Mouse (Mus musculus): Measurements from ENCODE around the gene Gnl2. TPM values are rescaled to one million over a fixed set of nuclear protein-coding genes. Genes with fewer than 3 reads are reported as not detected.
A peak's percentile ranks its signal among the peaks of the same experiment; 100 is the strongest.

Gnl2 gene
- polyA plus RNA-seq (2014; fragmentation: Nextera tagmentation; extraction: Ambion mirVana) = 94.4 and 99.3 TPM in 2 replicates

- Histone ChIP-seq H3K27ac (replicated peaks; ENCODE audit: low read depth, low read length) (no peak within 1 kb of the TSS), H3K9me3 (replicated peaks; ENCODE audit: control insufficient read depth, low read length) (no peaks in the 10 kb centered on the region), H3K4me1 (ENCODE audit: control insufficient read depth, insufficient read depth, low read length) (no peaks in the 10 kb centered on the region), H3K4me3 (ENCODE audit: low read depth, low read length) (no peak within 1 kb of the TSS), H3K27me3 (ENCODE audit: control insufficient read depth, insufficient read depth, low read length) (no peaks in the 10 kb centered on the region), H3K4me2 (ENCODE audit: low read depth, low read length) (no peak within 1 kb of the TSS), H3K36me3 (replicated peaks; ENCODE audit: control insufficient read depth, insufficient read depth, low read depth, low read length) (no peaks in the 10 kb centered on the region), H3K9ac (replicated peaks; ENCODE audit: low read length) (no peak within 1 kb of the TSS)
- no peak for DNase-seq (ENCODE audit: low spot score)
- WGBS = 86% methylated on average over 10 of the region's 10 CpGs
- no peak for ATAC-seq (replicated peaks; ENCODE audit: insufficient number of reproducible peaks, low FRiP score, low TSS enrichment, low read depth)
Observed at GRCm38 (mm10) chr4:125015806-125016635, at the start of gene Gnl2. Gnl2 (plus strand) TSS chr4:125016585.

DNA sequence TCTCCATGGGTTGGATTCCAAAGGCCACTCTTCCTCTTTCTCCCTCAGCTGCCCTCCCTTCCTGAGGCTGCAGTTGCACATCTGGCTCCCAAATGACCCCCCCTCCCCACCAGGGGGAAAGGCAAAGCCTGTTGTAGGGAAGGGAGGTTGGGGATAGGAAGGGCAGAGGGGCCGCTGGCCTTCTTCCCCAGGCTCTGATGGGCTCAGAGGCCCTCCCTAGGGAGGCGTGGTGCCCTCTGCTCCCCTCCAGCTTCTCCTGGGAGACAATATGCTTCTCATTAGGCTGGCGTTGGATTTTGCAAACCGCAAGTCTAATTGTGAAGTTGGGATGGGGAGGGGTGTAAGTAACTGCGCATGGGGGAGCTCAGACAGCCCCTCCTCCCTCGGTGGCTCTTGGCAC is 47.7 kb upstream of the Gnl2 start:
- H3K4me3 ChIP-seq (ENCODE audit: low read depth, low read length) = no peak overlapping the region
- no peaks in the 10 kb centered on the region for H3K27me3 ChIP-seq (ENCODE audit: control insufficient read depth, insufficient read depth, low read length)
- H3K9ac ChIP-seq (replicated peaks; ENCODE audit: low read length) = 0 out of 2 replicates have a peak overlapping the region, but pooled peaks have one; percentile 3
- H3K4me2 ChIP-seq (ENCODE audit: low read depth, low read length) = no peak overlapping the region
- peak overlapping the region; percentile 48; the same call in 1 of the 2 replicates for H3K27ac ChIP-seq (replicated peaks; ENCODE audit: low read depth, low read length)
- peaks cover 17% of the 10 kb centered on the region for H3K4me1 ChIP-seq (ENCODE audit: control insufficient read depth, insufficient read depth, low read length)
- WGBS = 24% methylated on average over 6 of the region's 6 CpGs
- ATAC-seq (replicated peaks; ENCODE audit: insufficient number of reproducible peaks, low FRiP score, low TSS enrichment, low read depth) (no peak), DNase-seq (ENCODE audit: low spot score) (peak; percentile 69)
- H3K36me3 ChIP-seq (replicated peaks; ENCODE audit: control insufficient read depth, insufficient read depth, low read depth, low read length) = no peaks in the 10 kb centered on the region
- no peaks in the 10 kb centered on the region for H3K9me3 ChIP-seq (replicated peaks; ENCODE audit: control insufficient read depth, low read length)

DNA sequence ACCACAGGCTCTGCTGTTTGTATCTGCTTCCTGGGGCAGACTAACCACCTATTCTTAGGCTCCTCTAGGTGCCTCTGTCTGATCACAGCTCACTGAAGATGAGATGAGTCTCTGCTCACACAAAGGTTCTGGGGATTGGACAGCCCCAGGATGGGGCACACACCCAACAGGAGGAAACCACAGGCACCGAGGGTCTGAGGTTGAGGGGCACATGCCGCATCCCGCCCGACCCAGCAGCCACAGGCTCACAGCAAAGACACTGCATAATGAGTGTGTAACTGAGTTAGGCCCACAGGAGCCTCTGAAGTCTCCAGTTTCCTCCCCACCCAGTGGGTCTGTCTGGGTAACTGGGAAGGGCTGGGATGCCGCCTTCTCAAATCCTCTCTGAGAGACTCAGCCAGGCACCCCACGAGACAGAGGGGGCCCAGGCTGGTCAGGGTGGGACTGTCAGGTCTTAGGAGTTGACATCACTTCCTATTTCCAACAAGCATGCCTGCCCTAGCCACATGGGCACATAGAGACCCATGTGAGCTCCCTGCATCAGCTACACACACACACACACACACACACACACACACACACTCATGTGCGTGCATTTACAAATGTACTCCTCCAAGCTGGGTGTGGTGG is 47.1 kb upstream of the Gnl2 start:
- H3K4me1 ChIP-seq (ENCODE audit: control insufficient read depth, insufficient read depth, low read length) = peaks cover 17% of the 10 kb centered on the region
- no peaks in the 10 kb centered on the region for H3K9me3 ChIP-seq (replicated peaks; ENCODE audit: control insufficient read depth, low read length)
- no peak overlapping the region for H3K4me3 ChIP-seq (ENCODE audit: low read depth, low read length)
- H3K36me3 ChIP-seq (replicated peaks; ENCODE audit: control insufficient read depth, insufficient read depth, low read depth, low read length) = no peaks in the 10 kb centered on the region
- 0 out of 2 replicates have a peak overlapping the region, but pooled peaks have one; percentile 6 for H3K9ac ChIP-seq (replicated peaks; ENCODE audit: low read length)
- no peak overlapping the region for H3K4me2 ChIP-seq (ENCODE audit: low read depth, low read length)
- H3K27me3 ChIP-seq (ENCODE audit: control insufficient read depth, insufficient read depth, low read length) = no peaks in the 10 kb centered on the region
- DNase-seq (ENCODE audit: low spot score) (no peak), ATAC-seq (replicated peaks; ENCODE audit: insufficient number of reproducible peaks, low FRiP score, low TSS enrichment, low read depth) (no peak)
- WGBS = 59% methylated on average over 7 of the region's 7 CpGs
- H3K27ac ChIP-seq (replicated peaks; ENCODE audit: low read depth, low read length) = peak overlapping the region; percentile 48; the same call in 1 of the 2 replicates

GRCm38 (mm10) chr4:124970194-124970593 is 46.2 kb upstream of the Gnl2 start:
- Histone ChIP-seq H3K36me3 (replicated peaks; ENCODE audit: control insufficient read depth, insufficient read depth, low read depth, low read length) (no peaks in the 10 kb centered on the region), H3K27ac (replicated peaks; ENCODE audit: low read depth, low read length) (no peak overlapping the region), H3K27me3 (ENCODE audit: control insufficient read depth, insufficient read depth, low read length) (no peaks in the 10 kb centered on the region), H3K4me3 (ENCODE audit: low read depth, low read length) (no peak overlapping the region), H3K4me1 (ENCODE audit: control insufficient read depth, insufficient read depth, low read length) (peaks cover 17% of the 10 kb centered on the region), H3K4me2 (ENCODE audit: low read depth, low read length) (no peak overlapping the region), H3K9ac (replicated peaks; ENCODE audit: low read length) (no peak overlapping the region), H3K9me3 (replicated peaks; ENCODE audit: control insufficient read depth, low read length) (no peaks in the 10 kb centered on the region)
- no peak for DNase-seq (ENCODE audit: low spot score)
- ATAC-seq (replicated peaks; ENCODE audit: insufficient number of reproducible peaks, low FRiP score, low TSS enrichment, low read depth) = no peak
- WGBS = 75% methylated on average over 11 of the region's 11 CpGs

- Histone ChIP-seq H3K9me3 (replicated peaks; ENCODE audit: control insufficient read depth, low read length) (no peaks in the 10 kb centered on the region), H3K9ac (replicated peaks; ENCODE audit: low read length) (no peak overlapping the region), H3K4me1 (ENCODE audit: control insufficient read depth, insufficient read depth, low read length) (peaks cover 17% of the 10 kb centered on the region), H3K27me3 (ENCODE audit: control insufficient read depth, insufficient read depth, low read length) (no peaks in the 10 kb centered on the region), H3K4me2 (ENCODE audit: low read depth, low read length) (no peak overlapping the region), H3K36me3 (replicated peaks; ENCODE audit: control insufficient read depth, insufficient read depth, low read depth, low read length) (no peaks in the 10 kb centered on the region), H3K27ac (replicated peaks; ENCODE audit: low read depth, low read length) (no peak overlapping the region), H3K4me3 (ENCODE audit: low read depth, low read length) (no peak overlapping the region)
- ATAC-seq (replicated peaks; ENCODE audit: insufficient number of reproducible peaks, low FRiP score, low TSS enrichment, low read depth) (no peak), DNase-seq (ENCODE audit: low spot score) (no peak)
- 46% methylated on average over 5 of the region's 5 CpGs for WGBS
Observed at GRCm38 (mm10) chr4:124970677-124971076, 45.7 kb upstream of the Gnl2 start.

GRCm38 (mm10) chr4:124971094-124971493 is 45.3 kb upstream of the Gnl2 start:
- H3K27me3 ChIP-seq (ENCODE audit: control insufficient read depth, insufficient read depth, low read length) = no peaks in the 10 kb centered on the region
- H3K9me3 ChIP-seq (replicated peaks; ENCODE audit: control insufficient read depth, low read length) = no peaks in the 10 kb centered on the region
- no peak overlapping the region for H3K27ac ChIP-seq (replicated peaks; ENCODE audit: low read depth, low read length)
- DNase-seq (ENCODE audit: low spot score) (no peak), ATAC-seq (replicated peaks; ENCODE audit: insufficient number of reproducible peaks, low FRiP score, low TSS enrichment, low read depth) (no peak)
- H3K9ac ChIP-seq (replicated peaks; ENCODE audit: low read length) = no peak overlapping the region
- 77% methylated on average over 8 of the region's 8 CpGs for WGBS
- H3K4me3 ChIP-seq (ENCODE audit: low read depth, low read length) = no peak overlapping the region
- H3K4me2 ChIP-seq (ENCODE audit: low read depth, low read length) = no peak overlapping the region
- H3K36me3 ChIP-seq (replicated peaks; ENCODE audit: control insufficient read depth, insufficient read depth, low read depth, low read length) = no peaks in the 10 kb centered on the region
- H3K4me1 ChIP-seq (ENCODE audit: control insufficient read depth, insufficient read depth, low read length) = peaks cover 17% of the 10 kb centered on the region

GRCm38 (mm10) chr4:124972316-124972715 is 44.1 kb upstream of the Gnl2 start:
- Histone ChIP-seq H3K4me3 (ENCODE audit: low read depth, low read length) (no peak overlapping the region), H3K9me3 (replicated peaks; ENCODE audit: control insufficient read depth, low read length) (no peaks in the 10 kb centered on the region), H3K27me3 (ENCODE audit: control insufficient read depth, insufficient read depth, low read length) (no peaks in the 10 kb centered on the region), H3K27ac (replicated peaks; ENCODE audit: low read depth, low read length) (peak overlapping the region; percentile 7; the same call in 1 of the 2 replicates), H3K4me1 (ENCODE audit: control insufficient read depth, insufficient read depth, low read length) (peaks cover 17% of the 10 kb centered on the region), H3K4me2 (ENCODE audit: low read depth, low read length) (0 out of 2 replicates have a peak overlapping the region, but pooled peaks have one; percentile 16), H3K9ac (replicated peaks; ENCODE audit: low read length) (no peak overlapping the region), H3K36me3 (replicated peaks; ENCODE audit: control insufficient read depth, insufficient read depth, low read depth, low read length) (no peaks in the 10 kb centered on the region)
- ATAC-seq (replicated peaks; ENCODE audit: insufficient number of reproducible peaks, low FRiP score, low TSS enrichment, low read depth) (no peak; the same call in 1 of the 2 replicates), DNase-seq (ENCODE audit: low spot score) (peak; percentile 92)
- WGBS = 16% methylated on average over 9 of the region's 9 CpGs

DNA sequence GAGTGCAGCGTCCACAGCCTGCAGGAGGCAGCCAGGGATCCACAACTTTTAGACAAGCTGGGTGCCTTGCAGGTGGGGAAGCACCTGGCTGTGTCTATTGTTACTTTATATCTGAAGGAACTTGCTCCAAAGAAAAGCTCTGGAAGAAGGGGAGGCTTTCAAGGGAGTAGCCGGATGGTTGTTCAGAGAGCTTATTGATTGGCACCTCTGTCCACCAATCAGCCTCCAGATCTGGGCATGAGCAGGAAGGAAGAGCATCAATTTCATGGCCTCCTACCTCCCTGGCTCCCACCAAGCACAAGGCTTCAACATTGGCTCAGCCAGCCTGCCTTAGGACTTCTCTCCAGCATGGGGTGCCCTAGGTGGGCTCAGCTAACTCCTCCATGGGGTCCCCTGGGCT is 43.1 kb upstream of the Gnl2 start:
- H3K4me1 ChIP-seq (ENCODE audit: control insufficient read depth, insufficient read depth, low read length) = peaks cover 17% of the 10 kb centered on the region

More for the DNA sequence above, 43.1 kb upstream of the Gnl2 start:
- Histone ChIP-seq H3K36me3 (replicated peaks; ENCODE audit: control insufficient read depth, insufficient read depth, low read depth, low read length) (no peaks in the 10 kb centered on the region), H3K4me2 (ENCODE audit: low read depth, low read length) (no peak overlapping the region), H3K9ac (replicated peaks; ENCODE audit: low read length) (no peak overlapping the region), H3K27ac (replicated peaks; ENCODE audit: low read depth, low read length) (no peak overlapping the region), H3K9me3 (replicated peaks; ENCODE audit: control insufficient read depth, low read length) (no peaks in the 10 kb centered on the region), H3K4me3 (ENCODE audit: low read depth, low read length) (no peak overlapping the region), H3K27me3 (ENCODE audit: control insufficient read depth, insufficient read depth, low read length) (no peaks in the 10 kb centered on the region)
- ATAC-seq (replicated peaks; ENCODE audit: insufficient number of reproducible peaks, low FRiP score, low TSS enrichment, low read depth) (no peak), DNase-seq (ENCODE audit: low spot score) (peak; percentile 59)
- WGBS = 90% methylated on average over 2 of the region's 2 CpGs
